Mouse (Mus musculus): ENCODE measurements around the gene Zbtb25. TPM values are rescaled to one million over a fixed set of nuclear protein-coding genes. Genes with fewer than 3 reads are reported as not detected.

The Zbtb25 gene
- polyA plus RNA-seq, 1 experiment from 2014 or later, result 19.0 TPM

- Histone ChIP-seq H3K27ac (replicated peaks) (no peak overlapping the region), H3K4me3 (no peak overlapping the region)
- 57% methylated on average over 3 of the region's 3 CpGs for WGBS
Observed at GRCm38 (mm10) chr12:76401674-76402073, 32.3 kb upstream of the Zbtb25 start.

GRCm38 (mm10) chr12:76397281-76397680 is 27.9 kb upstream of the Zbtb25 start:
- Histone ChIP-seq H3K36me3 (no peaks in the 10 kb centered on the region), H3K9me3 (replicated peaks) (no peaks in the 10 kb centered on the region), H3K4me1 (no peaks in the 10 kb centered on the region), H3K27me3 (ENCODE audit: low read depth, poor library complexity, severe bottlenecking) (peaks cover 10% of the 10 kb centered on the region), H3K4me3 (no peak overlapping the region), H3K27ac (replicated peaks) (no peak overlapping the region)
- no peak for DNase-seq (ENCODE audit: low spot score)
- 83% methylated on average over 5 of the region's 5 CpGs for WGBS

More at GRCm38 (mm10) chr12:76401674-76402073, 32.3 kb upstream of the Zbtb25 start:
- DNase-seq (ENCODE audit: low spot score), result no peak
- Histone ChIP-seq H3K4me1 (peaks cover 31% of the 10 kb centered on the region), H3K27me3 (ENCODE audit: low read depth, poor library complexity, severe bottlenecking) (peaks cover 45% of the 10 kb centered on the region), H3K9me3 (replicated peaks) (no peaks in the 10 kb centered on the region), H3K36me3 (no peaks in the 10 kb centered on the region)

- H3K27ac ChIP-seq (replicated peaks), result no peak overlapping the region
- no peaks in the 10 kb centered on the region for H3K9me3 ChIP-seq (replicated peaks)
- no peak for DNase-seq (ENCODE audit: low spot score)
- no peaks in the 10 kb centered on the region for H3K4me1 ChIP-seq
- peaks cover 27% of the 10 kb centered on the region for H3K36me3 ChIP-seq
- H3K4me3 ChIP-seq, result no peak overlapping the region
- H3K27me3 ChIP-seq (ENCODE audit: low read depth, poor library complexity, severe bottlenecking), result no peaks in the 10 kb centered on the region
- WGBS, result 87% methylated on average over 5 of the region's 5 CpGs
Observed at GRCm38 (mm10) chr12:76392979-76393378, 23.6 kb upstream of the Zbtb25 start.

- 74% methylated on average over 3 of the region's 3 CpGs for WGBS
- H3K36me3 ChIP-seq, result peaks cover 32% of the 10 kb centered on the region
- H3K9me3 ChIP-seq (replicated peaks), result no peaks in the 10 kb centered on the region
- no peak overlapping the region for H3K27ac ChIP-seq (replicated peaks)
- H3K27me3 ChIP-seq (ENCODE audit: low read depth, poor library complexity, severe bottlenecking), result no peaks in the 10 kb centered on the region
- H3K4me1 ChIP-seq, result no peaks in the 10 kb centered on the region
- H3K4me3 ChIP-seq, result no peak overlapping the region
- no peak for DNase-seq (ENCODE audit: low spot score)
Observed at GRCm38 (mm10) chr12:76391595-76392271, 22.3 kb upstream of the Zbtb25 start.

GRCm38 (mm10) chr12:76388794-76389193 is 19.4 kb upstream of the Zbtb25 start:
- Histone ChIP-seq H3K36me3 (peaks cover 59% of the 10 kb centered on the region), H3K9me3 (replicated peaks) (no peaks in the 10 kb centered on the region), H3K27ac (replicated peaks) (no peak overlapping the region), H3K4me1 (no peaks in the 10 kb centered on the region), H3K27me3 (ENCODE audit: low read depth, poor library complexity, severe bottlenecking) (no peaks in the 10 kb centered on the region), H3K4me3 (no peak overlapping the region)
- DNase-seq (ENCODE audit: low spot score), result no peak
- WGBS, result 91% methylated on average over 11 of the region's 11 CpGs

- no peak overlapping the region for H3K4me3 ChIP-seq
- H3K36me3 ChIP-seq, result peaks cover 73% of the 10 kb centered on the region
- H3K27me3 ChIP-seq (ENCODE audit: low read depth, poor library complexity, severe bottlenecking), result no peaks in the 10 kb centered on the region
- H3K4me1 ChIP-seq, result no peaks in the 10 kb centered on the region
- no peak for DNase-seq (ENCODE audit: low spot score)
- H3K27ac ChIP-seq (replicated peaks), result no peak overlapping the region
- no peaks in the 10 kb centered on the region for H3K9me3 ChIP-seq (replicated peaks)
- 96% methylated on average over 8 of the region's 8 CpGs for WGBS
Observed at GRCm38 (mm10) chr12:76385342-76385741, 15.9 kb upstream of the Zbtb25 start.

GRCm38 (mm10) chr12:76380151-76380550 is 10.7 kb upstream of the Zbtb25 start:
- H3K27ac ChIP-seq (replicated peaks), result no peak overlapping the region

GRCm38 (mm10) chr12:76378556-76378955 is 9.2 kb upstream of the Zbtb25 start:
- Histone ChIP-seq H3K4me3 (no peak overlapping the region), H3K27ac (replicated peaks) (no peak overlapping the region), H3K27me3 (ENCODE audit: low read depth, poor library complexity, severe bottlenecking) (no peaks in the 10 kb centered on the region), H3K9me3 (replicated peaks) (no peaks in the 10 kb centered on the region), H3K36me3 (peaks cover 24% of the 10 kb centered on the region), H3K4me1 (peaks cover 9% of the 10 kb centered on the region; the same call in 1 of the 2 replicates)
- DNase-seq (ENCODE audit: low spot score), result no peak
- 92% methylated on average over 5 of the region's 5 CpGs for WGBS

More at GRCm38 (mm10) chr12:76380151-76380550, 10.7 kb upstream of the Zbtb25 start:
- no peak for DNase-seq (ENCODE audit: low spot score)
- Histone ChIP-seq H3K4me3 (no peak overlapping the region), H3K36me3 (peaks cover 37% of the 10 kb centered on the region), H3K4me1 (peaks cover 3% of the 10 kb centered on the region; the same call in 1 of the 2 replicates), H3K27me3 (ENCODE audit: low read depth, poor library complexity, severe bottlenecking) (no peaks in the 10 kb centered on the region), H3K9me3 (replicated peaks) (no peaks in the 10 kb centered on the region)
- 91% methylated on average over 7 of the region's 7 CpGs for WGBS

- Histone ChIP-seq H3K4me1 (peaks cover 13% of the 10 kb centered on the region), H3K9me3 (replicated peaks) (no peaks in the 10 kb centered on the region), H3K36me3 (peaks cover 16% of the 10 kb centered on the region), H3K27ac (replicated peaks) (no peak overlapping the region), H3K4me3 (no peak overlapping the region), H3K27me3 (ENCODE audit: low read depth, poor library complexity, severe bottlenecking) (no peaks in the 10 kb centered on the region)
- no peak for DNase-seq (ENCODE audit: low spot score)
- WGBS, result 92% methylated on average over 3 of the region's 3 CpGs
Observed at GRCm38 (mm10) chr12:76377726-76378125, 8.3 kb upstream of the Zbtb25 start.

- Histone ChIP-seq H3K36me3 (peaks cover 14% of the 10 kb centered on the region), H3K9me3 (replicated peaks) (no peaks in the 10 kb centered on the region), H3K4me1 (peaks cover 20% of the 10 kb centered on the region), H3K4me3 (no peak overlapping the region), H3K27me3 (ENCODE audit: low read depth, poor library complexity, severe bottlenecking) (no peaks in the 10 kb centered on the region), H3K27ac (replicated peaks) (no peak overlapping the region)
- no peak for DNase-seq (ENCODE audit: low spot score)
- WGBS, result 97% methylated on average over 6 of the region's 6 CpGs
Observed at GRCm38 (mm10) chr12:76377059-76377458, 7.7 kb upstream of the Zbtb25 start.

- H3K27ac ChIP-seq (replicated peaks), result no peak overlapping the region; the same call in 1 of the 2 replicates
- no peak overlapping the region for H3K4me3 ChIP-seq
- no peaks in the 10 kb centered on the region for H3K9me3 ChIP-seq (replicated peaks)
- peaks cover 14% of the 10 kb centered on the region for H3K36me3 ChIP-seq
- H3K4me1 ChIP-seq, result peaks cover 24% of the 10 kb centered on the region
- DNase-seq (ENCODE audit: low spot score), result no peak
- H3K27me3 ChIP-seq (ENCODE audit: low read depth, poor library complexity, severe bottlenecking), result no peaks in the 10 kb centered on the region
- WGBS, result 52% methylated on average over 7 of the region's 7 CpGs
Observed at GRCm38 (mm10) chr12:76376649-76377048, 7.2 kb upstream of the Zbtb25 start.

GRCm38 (mm10) chr12:76375506-76375905 is 6.1 kb upstream of the Zbtb25 start:
- DNase-seq (ENCODE audit: low spot score), result no peak
- WGBS, result 94% methylated on average over 3 of the region's 3 CpGs

GRCm38 (mm10) chr12:76374911-76375310 is 5.5 kb upstream of the Zbtb25 start:
- H3K27me3 ChIP-seq (ENCODE audit: low read depth, poor library complexity, severe bottlenecking), result no peaks in the 10 kb centered on the region
- 90% methylated on average over 4 of the region's 4 CpGs for WGBS
- no peaks in the 10 kb centered on the region for H3K36me3 ChIP-seq
- no peak overlapping the region for H3K27ac ChIP-seq (replicated peaks)
- H3K4me3 ChIP-seq, result no peak overlapping the region
- H3K4me1 ChIP-seq, result peaks cover 30% of the 10 kb centered on the region
- no peak for DNase-seq (ENCODE audit: low spot score)
- H3K9me3 ChIP-seq (replicated peaks), result no peaks in the 10 kb centered on the region

More at GRCm38 (mm10) chr12:76375506-76375905, 6.1 kb upstream of the Zbtb25 start:
- Histone ChIP-seq H3K9me3 (replicated peaks) (no peaks in the 10 kb centered on the region), H3K4me1 (peaks cover 27% of the 10 kb centered on the region), H3K4me3 (no peak overlapping the region), H3K27me3 (ENCODE audit: low read depth, poor library complexity, severe bottlenecking) (no peaks in the 10 kb centered on the region), H3K27ac (replicated peaks) (no peak overlapping the region), H3K36me3 (peaks cover 4% of the 10 kb centered on the region)
